Mouse (Mus musculus) right cerebral cortex, postnatal 25 days (tissue): ENCODE measurements around the gene Fcho1.

Experiments
- DNase-seq: peaks from one replicate; pipeline ENCODE4 v3.0.0; 2022

Fcho1 gene

DNA sequence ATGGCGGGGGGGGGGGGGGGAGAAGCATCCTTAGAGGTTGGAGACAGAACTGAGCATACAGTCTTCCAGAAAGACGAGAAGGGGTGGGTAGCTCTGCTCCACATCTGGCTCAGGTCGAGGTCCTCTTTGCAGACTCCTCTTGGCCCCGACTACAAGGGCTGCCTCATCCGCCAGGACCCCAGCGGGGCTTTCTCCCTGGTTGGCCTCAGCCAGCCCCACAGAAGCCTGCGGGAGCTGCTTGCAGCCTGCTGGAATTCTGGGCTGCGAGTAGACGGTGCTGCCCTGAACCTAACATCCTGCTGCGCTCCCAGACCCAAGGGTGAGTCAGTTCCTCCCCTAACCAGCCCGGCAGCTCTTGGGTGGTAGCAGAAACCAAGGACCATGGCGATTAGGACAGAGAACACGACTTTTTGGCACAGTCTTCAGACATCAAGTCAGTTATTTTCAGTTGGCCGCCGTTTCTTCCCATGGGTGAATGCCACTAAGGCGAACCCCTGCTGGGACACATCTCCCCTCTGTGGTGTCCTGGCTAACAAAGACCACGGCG is 44.1 kb downstream of the Fcho1 start:
- no peak for DNase-seq

DNA sequence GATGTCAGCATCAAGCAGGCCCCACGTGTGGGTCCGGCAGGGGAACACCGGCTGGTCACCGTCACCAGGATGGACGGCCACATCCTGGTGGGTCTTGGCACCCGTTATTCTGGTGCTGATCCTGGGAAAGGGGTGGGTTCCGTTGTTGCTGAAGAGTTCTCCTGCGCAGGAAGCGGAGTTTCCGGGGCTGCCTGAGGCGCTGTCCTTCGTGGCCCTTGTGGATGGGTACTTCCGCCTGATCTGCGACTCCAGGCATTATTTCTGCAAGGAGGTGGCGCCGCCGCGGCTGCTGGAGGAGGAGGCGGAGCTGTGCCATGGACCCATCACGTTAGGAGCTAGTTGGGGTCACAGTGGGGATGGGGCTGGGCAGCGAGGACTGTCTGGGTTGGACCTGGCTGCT is 45.0 kb downstream of the Fcho1 start:
- DNase-seq: no peak

GRCm38 (mm10) chr8:71679550-71680168 is 45.9 kb downstream of the Fcho1 start:
- no peak for DNase-seq

- DNase-seq: no peak
Observed at GRCm38 (mm10) chr8:71679116-71679515, 46.4 kb downstream of the Fcho1 start.

GRCm38 (mm10) chr8:71678216-71678615 is 47.3 kb downstream of the Fcho1 start:
- no peak for DNase-seq

- no peak for DNase-seq
Observed at GRCm38 (mm10) chr8:71677555-71677954, 48.0 kb downstream of the Fcho1 start.

DNA sequence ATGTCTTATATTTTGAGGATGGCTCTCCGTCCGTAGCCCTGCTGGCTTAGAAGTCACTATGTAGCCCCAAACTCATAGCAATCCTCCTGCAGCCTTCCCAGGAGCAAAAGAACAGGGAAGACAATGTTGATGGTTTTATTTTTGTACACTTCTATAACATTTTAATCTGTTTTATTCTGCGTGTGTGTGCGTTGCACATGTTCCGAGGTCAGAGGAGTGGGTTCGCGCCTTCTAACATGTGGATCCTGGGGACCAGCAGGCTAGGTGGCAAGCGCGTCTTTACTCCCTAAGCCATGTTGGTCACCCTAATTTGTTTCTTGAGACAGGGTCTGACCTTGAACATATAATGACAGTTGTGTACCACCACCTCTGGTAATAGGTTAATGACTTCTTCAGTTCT is 48.7 kb downstream of the Fcho1 start:
- no peak for DNase-seq

DNA sequence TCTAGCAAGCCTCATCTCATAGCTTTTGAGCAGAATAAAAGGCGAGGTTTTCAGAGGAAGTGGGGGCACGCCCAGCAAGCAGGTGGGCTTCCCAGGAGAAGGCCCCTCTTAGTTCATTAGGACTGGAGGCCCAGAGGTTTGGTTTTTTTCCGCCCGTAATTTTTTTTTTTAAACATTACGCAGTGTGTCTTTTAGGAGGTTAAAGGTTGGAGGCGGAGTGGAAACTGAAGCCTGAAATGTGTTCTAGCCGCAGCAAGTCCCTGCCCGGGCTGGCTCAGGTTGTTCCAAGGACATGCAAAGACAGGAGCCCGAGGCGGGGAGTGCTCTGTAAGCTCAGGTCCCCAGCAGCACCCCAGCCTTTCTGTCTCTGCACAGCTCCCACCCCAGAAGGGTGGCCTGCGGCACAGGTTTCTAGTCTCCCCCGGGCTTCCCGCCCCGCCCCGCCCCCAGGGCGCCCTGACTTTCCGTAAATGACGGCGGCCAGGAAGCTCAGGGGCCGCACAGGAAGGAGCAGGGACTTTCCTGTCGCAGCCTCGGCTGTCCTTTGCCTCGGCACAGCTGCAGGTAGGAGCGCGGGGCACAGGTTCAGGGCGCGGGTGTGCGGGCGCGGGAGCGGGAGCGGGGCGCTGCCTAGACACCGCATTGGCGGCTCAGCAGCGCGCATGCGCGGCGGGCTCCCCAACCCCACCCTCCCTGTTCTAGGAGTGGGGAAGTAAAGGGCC is 49.3 kb downstream of the Fcho1 start, which contains the start of gene Jak3:
TSS of gene Jak3 (plus strand) at position 277 of the 722 bp plus-strand sequence.
- peak; percentile 70 for DNase-seq

GRCm38 (mm10) chr8:71675456-71676019 is 50.0 kb downstream of the Fcho1 start:
- no peak for DNase-seq

GRCm38 (mm10) chr8:71674071-71674470 is 51.4 kb downstream of the Fcho1 start:
- no peak for DNase-seq

DNA sequence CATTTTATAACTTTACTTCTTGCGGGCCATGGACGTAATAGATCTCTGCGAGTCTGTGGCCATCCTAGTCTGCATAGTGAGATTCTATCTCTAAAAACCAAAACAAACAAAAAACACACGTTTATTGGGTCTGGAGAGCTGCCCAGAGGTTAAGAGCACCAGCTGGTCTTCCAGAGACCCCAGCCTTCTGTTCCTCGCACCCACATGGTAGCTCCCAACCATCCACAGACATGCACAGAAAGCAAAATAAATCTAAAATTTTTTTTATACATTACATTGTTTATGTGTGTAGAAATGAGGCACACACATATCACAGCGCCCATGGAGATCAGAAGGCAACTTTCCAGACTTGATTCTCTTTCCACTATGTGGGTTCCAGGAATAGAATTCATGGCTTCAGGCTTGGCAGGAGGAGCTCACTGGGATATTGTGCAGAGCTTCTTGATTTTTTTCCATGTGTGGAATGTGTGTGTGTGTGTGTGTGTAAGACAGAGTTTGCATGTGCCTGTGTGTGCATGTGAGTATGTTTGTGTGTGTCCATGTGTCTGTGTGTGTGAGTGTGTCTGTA is 53.3 kb downstream of the Fcho1 start:
- DNase-seq: no peak

GRCm38 (mm10) chr8:71671549-71671965 is 54.0 kb downstream of the Fcho1 start, which contains the start of gene Unc13a:
Unc13a (minus strand) TSS chr8:71671757.
- DNase-seq: peak; percentile 92

- peak; percentile 73 for DNase-seq
Observed at GRCm38 (mm10) chr8:71670621-71671548, 54.6 kb downstream of the Fcho1 start.

DNA sequence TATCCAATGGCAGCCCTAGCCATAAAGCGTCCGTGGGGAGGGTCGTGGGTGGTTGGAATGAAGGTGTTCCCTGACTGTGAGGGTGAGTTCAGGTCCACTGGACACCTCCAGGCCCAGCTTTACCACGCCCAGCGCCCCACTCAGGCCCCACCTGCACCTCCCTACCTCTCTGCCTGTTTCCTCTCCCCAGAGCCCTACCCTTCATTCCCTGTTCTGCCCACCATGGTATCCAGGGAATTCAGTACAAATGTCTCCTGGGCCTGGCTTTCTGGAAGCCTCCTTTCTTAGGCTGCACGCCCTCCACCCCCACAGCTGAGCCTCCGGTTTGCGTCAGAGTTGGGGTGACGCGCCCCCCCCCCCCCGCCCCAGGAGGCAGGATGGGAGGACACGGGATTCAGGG is 55.3 kb downstream of the Fcho1 start:
- DNase-seq: peak; percentile 54

- DNase-seq: no peak
Observed at GRCm38 (mm10) chr8:71668220-71668975, 57.1 kb downstream of the Fcho1 start.

DNA sequence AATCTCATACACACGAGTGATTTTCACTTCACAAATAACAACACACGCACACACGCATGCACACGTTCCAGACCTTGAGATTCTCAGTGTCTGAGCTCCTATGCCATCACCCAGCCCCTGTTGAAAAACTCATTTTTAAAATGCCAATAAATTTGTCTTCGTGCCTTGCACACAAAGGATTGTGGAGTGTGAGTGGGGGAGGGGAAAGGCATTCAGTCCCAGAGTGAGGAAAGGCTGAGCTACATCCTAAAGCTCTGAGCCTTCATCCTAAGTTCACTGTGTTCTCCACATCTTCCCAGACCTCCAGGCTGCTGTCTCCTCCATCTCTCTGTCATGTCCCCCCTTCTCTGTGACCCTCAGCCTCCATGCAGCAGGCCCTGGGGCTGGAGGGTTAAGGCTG is 58.3 kb downstream of the Fcho1 start:
- DNase-seq: no peak

- DNase-seq: no peak
Observed at GRCm38 (mm10) chr8:71666855-71667254, 58.7 kb downstream of the Fcho1 start.

DNA sequence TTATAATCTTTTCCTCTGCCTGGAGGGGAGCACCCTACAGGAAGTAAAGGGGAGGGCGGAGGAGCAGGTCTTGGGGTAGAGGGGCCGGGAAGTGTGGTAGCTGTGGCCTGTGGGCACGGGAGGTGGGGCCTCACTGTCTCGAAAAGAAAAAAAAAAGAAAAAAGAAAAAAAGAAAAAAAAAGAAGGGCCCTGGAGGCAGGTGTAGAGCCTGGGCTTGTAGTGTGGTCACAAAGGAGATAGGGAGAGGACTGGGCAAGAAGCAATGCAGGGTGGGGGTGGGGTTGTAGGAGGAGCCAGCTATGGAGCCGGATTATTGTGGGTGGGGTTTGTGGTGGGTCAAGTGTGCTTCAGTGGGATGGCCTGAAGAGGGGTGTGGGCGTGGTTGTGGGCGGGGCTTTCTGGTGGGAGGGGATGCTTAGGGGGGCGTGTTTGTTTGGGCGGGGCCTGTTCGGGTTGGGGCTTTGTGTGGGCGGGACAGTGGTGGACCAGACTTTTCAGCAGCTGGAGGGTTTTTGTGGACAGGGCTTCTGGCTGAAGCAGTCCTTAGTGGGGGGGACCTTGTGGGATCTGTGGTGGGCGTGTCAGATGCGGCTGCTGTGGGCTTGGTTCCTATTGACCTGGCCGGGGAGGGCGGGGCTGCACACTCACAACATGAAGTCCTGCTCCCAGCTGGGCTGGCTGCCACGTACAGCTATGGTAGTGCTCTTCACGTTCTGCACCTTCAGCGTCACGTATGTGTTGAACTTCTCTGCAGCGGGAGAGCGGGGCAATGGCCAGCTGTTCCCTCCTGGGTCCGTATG is 60.0 kb downstream of the Fcho1 start:
- DNase-seq: no peak

- DNase-seq: peak; percentile 82
Observed at GRCm38 (mm10) chr8:71660325-71661120, 65.0 kb downstream of the Fcho1 start.

- no peak for DNase-seq
Observed at GRCm38 (mm10) chr8:71659751-71660150, 65.8 kb downstream of the Fcho1 start.
